Mouse (Mus musculus): Measurements from ENCODE around the gene Gm28308.

The Gm28308 gene

GRCm38 (mm10) chr6:52232984-52233545, 19.9 kb upstream of the Gm28308 start:
- DNase-seq (ENCODE audit: low spot score in 2 of 2): no peak

- no peak for DNase-seq (ENCODE audit: low spot score in 2 of 2)
Observed at GRCm38 (mm10) chr6:52232568-52232965, 19.4 kb upstream of the Gm28308 start.

GRCm38 (mm10) chr6:52231885-52232567, 18.9 kb upstream of the Gm28308 start:
- DNase-seq (ENCODE audit: low spot score in 2 of 2): no peak

- no peak for DNase-seq (ENCODE audit: low spot score in 2 of 2)
Observed at GRCm38 (mm10) chr6:52230516-52231165, 17.5 kb upstream of the Gm28308 start, which contains the start of gene Hoxa9. Hoxa9 (minus strand) TSS chr6:52231089.

- DNase-seq (ENCODE audit: low spot score in 2 of 2): no peak
Observed at GRCm38 (mm10) chr6:52229558-52230416, 16.6 kb upstream of the Gm28308 start.

DNA sequence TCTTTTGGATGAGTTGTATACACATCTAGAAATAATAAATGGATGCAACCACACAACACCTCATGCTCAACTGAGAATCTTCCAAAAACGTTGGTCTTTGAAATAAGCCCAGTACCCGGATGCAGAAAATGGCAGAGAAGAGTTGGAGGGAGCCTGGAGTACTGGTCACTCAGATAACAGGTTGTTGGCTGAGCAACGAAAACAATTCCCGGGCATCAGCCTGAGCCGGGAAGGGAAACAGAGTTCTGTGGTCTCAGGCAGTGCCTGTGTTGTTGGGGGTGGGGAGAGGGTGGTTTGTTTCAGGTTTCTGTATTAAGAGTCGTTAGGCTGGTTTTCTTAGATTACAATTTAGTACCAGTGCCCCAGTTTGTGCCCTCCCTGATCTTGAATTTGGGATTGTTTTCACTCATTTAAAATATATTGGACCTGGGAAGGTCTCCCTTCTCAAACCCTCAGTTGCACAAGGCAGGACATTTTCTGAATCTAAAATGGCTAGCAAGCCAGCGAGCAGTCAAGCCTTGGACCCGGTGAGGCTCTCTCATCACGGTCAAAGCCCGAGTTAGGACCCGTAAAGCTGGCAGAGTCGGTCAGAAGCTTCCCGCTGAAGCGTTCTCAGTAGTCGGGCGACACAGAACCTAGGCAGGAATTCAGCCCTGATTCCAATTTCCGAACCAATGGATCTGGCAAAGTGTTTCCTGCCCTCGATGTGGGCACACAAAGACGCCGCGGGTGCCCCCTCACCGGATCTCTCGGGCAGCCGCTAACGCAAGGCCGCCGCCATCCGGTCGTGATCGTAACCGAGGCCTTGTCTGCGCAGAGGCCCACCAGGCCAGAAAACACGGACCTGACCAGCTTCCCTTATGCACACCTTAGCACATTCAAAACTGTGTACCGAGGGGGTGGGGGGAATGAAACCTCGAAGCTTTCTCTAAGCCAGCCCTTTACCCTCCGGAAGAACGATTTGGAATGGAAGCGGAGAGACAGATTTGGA, 15.6 kb upstream of the Gm28308 start:
- no peak for DNase-seq (ENCODE audit: low spot score in 2 of 2)

DNA sequence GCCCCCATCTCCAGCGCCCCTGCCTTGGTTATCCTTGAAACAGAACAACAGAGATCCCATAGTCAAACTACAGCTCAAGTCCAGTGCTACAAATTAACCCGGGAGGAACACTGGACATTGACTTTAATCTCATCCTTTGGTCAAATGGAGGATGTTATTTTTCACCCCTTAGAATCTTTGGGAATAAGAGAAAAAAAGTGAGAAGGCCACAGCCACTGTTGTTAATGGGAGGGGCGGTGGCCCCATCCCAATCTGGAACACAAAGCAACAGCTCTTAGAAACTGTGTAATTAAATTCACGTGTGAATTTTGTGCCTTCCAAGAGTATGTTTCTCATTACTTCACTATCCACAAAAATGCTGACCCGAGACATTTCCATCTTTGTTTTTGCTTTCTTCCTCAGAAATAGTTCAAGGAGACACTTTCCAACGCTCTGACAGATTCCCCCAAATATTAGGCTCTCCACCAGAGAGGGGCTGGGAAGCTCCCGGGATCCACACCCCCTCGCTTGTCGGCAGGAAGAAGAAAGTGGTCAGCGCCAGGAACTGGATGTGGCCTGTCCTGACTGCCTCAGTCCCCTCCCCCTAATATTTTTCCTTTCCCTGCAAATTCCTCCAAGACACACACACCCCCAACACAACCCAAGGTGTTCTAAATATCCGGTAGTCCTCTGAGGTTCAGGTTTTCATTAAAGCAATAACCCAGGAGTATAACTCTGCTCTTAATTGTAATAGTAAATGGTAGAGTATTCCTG, 14.5 kb upstream of the Gm28308 start:
- DNase-seq (ENCODE audit: low spot score in 2 of 2): no peak

- DNase-seq (ENCODE audit: low spot score in 2 of 2): no peak
Observed at GRCm38 (mm10) chr6:52226569-52227257, 13.6 kb upstream of the Gm28308 start.

DNA sequence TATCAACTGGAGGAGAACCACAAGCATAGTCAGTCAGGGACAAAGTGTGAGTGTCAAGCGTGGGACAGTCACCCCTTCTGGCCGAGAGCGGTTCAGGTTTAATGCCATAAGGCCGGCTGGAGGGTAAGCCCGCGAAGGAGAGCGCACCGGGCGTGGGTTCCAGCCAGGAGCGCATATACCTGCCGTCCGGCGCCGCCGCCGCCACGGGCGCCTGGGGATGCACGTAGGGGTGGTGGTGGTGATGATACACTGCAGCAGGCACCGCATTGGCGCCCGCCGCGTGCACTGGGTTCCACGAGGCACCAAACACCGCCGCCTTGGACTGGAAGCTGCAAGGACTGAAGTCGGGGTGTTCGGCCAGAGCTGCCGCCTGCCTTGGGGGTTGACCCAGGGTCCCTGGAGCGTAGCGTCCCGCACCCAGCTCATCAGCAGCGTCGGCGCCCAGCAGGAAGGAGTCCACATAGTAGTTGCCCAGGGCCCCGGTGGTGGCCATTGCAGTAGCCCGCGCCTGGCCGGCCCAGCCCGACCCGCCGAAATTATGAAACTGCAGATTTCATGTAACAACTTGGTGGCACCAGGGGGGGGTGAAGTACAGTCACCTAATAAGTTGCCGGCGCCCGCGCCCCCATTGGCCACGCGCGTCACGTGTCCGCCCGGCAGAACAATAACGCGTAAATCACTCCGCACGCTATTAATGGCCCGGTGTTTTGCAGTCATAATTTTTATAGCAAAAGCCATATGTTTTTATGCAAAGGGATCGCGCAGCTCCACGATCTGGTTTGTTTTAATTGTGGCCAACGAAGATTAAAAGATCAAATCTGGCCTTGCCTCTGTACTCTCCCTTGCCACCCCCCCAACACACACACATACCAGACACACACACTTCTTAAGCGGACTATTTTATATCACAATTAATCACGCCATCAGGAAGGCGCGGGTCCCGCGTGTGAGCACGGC, 12.8 kb upstream of the Gm28308 start:
- no peak for DNase-seq (ENCODE audit: low spot score in 2 of 2)

DNA sequence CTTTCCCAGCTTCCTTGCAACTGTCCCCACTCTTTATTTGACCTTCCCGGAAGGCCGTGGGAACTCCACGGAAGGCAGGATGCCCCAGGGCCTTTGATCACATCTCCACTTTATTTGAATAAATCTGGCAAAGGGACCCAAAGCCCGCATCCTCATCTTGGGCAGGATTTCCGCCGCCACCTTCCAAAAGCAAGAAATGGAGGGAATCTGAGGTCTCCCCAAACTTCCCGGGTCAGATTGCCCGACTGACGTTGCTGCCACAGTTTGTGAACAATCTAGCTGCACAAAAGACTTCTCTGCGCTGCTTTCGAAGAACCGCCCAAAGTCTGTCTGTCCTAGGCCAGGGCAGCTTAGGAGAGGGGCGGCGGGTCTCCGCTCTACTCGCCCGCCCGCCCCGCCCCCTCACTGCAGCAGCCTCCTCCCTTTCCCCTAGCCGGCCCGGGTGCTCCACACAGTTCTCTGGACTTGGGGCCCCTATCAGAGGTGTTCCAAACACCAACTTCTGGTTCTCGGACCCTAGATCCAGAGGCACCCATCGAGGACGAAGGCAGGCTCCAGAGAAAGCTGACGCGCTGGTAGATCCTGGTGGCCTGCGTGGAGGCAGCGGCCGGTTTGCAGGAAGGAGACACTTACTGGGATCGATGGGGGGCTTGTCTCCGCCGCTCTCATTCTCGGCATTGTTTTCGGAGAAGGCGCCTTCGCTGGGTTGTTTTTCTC, 11.9 kb upstream of the Gm28308 start:
- DNase-seq (ENCODE audit: low spot score in 2 of 2): no peak

DNA sequence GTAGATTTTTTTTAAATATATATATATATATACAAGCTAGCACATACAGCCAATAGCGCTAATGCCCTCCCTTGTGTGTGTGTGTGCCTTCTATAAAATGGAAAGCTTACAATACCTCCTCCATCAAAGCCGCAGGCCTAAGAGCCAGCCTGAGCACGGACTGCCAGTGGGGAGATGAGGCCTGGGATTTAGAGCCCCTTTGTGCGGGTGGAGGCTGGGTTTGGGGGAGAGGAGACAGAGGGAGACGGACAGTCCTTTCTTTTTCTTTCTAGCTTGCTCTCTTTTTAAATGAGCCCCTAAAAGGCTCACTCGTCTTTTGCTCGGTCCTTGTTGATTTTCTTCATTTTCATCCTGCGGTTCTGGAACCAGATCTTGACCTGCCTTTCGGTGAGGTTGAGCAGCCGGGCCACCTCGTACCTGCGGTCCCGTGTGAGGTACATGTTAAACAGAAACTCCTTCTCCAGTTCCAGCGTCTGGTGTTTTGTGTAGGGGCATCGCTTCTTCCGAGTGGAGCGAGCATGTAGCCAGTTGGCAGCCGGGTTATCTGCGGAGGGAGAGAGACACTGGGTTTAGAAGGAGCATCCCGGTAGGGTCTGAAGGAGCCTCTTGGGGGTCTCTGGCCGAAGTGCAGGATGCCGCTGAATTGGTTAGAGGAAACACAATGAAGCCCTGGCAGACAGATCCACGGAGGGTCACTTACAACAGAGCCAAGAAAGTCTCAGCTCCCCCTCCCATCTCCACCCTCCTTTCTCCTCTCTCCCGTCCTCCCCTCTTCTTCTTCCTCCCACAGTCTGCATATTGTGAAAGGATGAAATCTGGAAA, 11.0 kb upstream of the Gm28308 start:
- DNase-seq (ENCODE audit: low spot score in 2 of 2): no peak

DNA sequence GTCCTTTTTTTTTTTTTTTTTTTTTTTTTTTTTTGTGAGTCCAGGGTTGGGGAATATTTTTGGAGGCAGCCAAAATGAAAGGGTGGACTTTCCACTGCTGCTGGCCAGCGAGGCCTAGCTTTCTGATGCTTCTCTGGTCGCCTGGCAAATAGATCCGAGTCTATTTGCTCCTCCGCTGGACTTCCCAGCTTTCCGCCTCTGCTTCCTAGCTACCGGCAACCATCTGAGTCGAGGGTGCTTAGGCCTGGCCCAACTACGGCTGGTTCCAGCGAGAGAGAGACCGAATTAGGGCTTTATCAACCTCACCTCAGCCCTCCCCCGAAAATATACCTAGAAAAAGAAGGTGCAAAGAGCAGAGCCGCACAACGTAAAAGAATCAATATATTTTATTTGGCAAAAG, 9.6 kb upstream of the Gm28308 start:
- no peak for DNase-seq (ENCODE audit: low spot score in 2 of 2)

GRCm38 (mm10) chr6:52221993-52222685, 9.0 kb upstream of the Gm28308 start:
- no peak for DNase-seq (ENCODE audit: low spot score in 2 of 2)

- DNase-seq (ENCODE audit: low spot score in 2 of 2): peak; percentile 59 to 76
Observed at GRCm38 (mm10) chr6:52221337-52221992, 8.3 kb upstream of the Gm28308 start, which contains the start of gene Hoxa7. Hoxa7 (minus strand) TSS chr6:52221854.

DNA sequence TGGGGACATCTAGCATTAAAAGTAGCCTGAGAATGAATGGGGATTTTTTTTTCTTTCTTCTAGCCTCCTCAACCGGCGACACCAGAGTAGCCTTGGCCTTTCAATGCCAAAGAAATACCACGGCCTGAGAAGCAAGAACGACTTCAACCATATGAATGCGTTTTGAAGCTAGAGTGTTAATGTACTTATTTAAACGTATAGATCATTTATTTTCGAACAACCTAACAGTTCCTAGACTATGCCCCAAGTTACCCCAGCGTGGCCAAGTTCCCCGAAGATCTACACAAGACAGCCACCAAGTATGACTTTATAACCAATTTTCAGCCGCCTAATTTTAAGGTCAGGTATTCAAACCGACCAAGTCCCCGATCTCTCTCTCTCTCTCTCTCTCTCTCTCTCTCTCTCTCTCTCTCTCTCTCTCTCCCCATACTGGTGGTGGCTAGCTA, 7.7 kb upstream of the Gm28308 start:
- DNase-seq (ENCODE audit: low spot score in 2 of 2): no peak

All from spleen, postnatal 14 days (tissue).